Mouse (Mus musculus) left cerebral cortex, adult 6 months (tissue): Measurements from ENCODE around the gene Mmp7. TPM values are rescaled to one million over a fixed set of nuclear protein-coding genes. Genes with fewer than 3 reads are reported as not detected.

Experiments
- long read RNA-seq, 2 experiments: library from polyadenylated mRNA; unstranded; transcript quantifications; one replicate each; pipeline ENCODE4 v2.0.0; 2019 to 2020
- polyA plus RNA-seq: library from polyadenylated mRNA; unstranded; fragments of <200 nt; fragmentation: Nextera tagmentation; gene quantifications from 2 replicates; pipeline ENCODE4 v1.2.3, GENCODE M21; 2021

Mmp7 gene
- polyA plus RNA-seq = not detected in 2 replicates
- long read RNA-seq, experiment 1 = 0 reads
- long read RNA-seq, experiment 2 = 0 reads

DNA sequence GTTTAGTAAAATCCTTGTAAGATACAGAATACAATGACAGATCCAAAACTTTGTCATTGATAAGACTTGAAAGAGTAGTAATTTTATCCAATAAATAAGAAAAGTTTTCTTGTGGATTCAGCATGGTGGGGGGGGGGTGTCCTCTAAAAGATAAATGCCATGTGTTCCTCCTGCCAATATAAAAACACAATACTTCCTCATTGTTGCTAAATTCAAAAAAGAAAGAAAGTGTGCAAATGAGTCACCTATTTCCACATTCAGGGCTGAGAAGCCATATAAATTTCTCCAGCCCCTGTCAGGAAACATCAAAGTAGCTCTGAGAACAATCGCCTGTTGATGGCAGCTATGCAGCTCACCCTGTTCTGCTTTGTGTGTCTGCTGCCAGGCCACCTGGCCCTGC is at the start of gene Mmp7:
TSS of gene Mmp7 (plus strand) at position 301 of the 400 bp plus-strand sequence.

Other genes with a start within 250 kb of the Mmp7 start
- gene Mmp3, start 246.3 kb upstream of the Mmp7 start, polyA plus RNA-seq = not detected in 2 replicates
- not detected in 2 replicates for gene Mmp10, start 189.7 kb upstream of the Mmp7 start, polyA plus RNA-seq
- not detected in 2 replicates for gene Mmp8, start 133.6 kb upstream of the Mmp7 start, polyA plus RNA-seq
- gene Mmp27, start 120.7 kb upstream of the Mmp7 start, polyA plus RNA-seq = not detected in 2 replicates
- not detected in 2 replicates for gene Mmp20, start 63.9 kb upstream of the Mmp7 start, polyA plus RNA-seq
- 8.8 and 8.9 TPM in 2 replicates for gene Tmem123, start 72.0 kb downstream of the Mmp7 start, polyA plus RNA-seq
- gene Birc2, start 145.0 kb downstream of the Mmp7 start, polyA plus RNA-seq = 13.0 and 21.4 TPM in 2 replicates
- gene Birc3, start 181.1 kb downstream of the Mmp7 start, polyA plus RNA-seq = 1.1 and 1.2 TPM in 2 replicates